Comparison of ENCODE assay signal across 7 mouse cellular contexts in genomic region chr17:32680404-32680803, GRCm38 (mm10). TPM values are rescaled to one million over a fixed set of nuclear protein-coding genes. Genes with fewer than 3 reads are reported as not detected.
A peak's percentile ranks its signal among the peaks of the same experiment; 100 is the strongest.
DNase-seq lines count a peak whose midpoint lies in the region; ATAC-seq and TF ChIP-seq lines count a peak whose summit lies in the region.

No protein-coding gene starts in this region.

- no peak overlapping the region for H3K27ac ChIP-seq in kidney, adult 2 months (ENCODE audit: insufficient read depth, low read depth, low read length)
- no peak overlapping the region for H3K27ac ChIP-seq in kidney, embryonic 16.5 days (ENCODE audit: low read length)
- no peak overlapping the region for H3K27ac ChIP-seq in limb, embryonic 10.5 days

- no peak overlapping the region for H3K4me3 ChIP-seq in kidney, adult 2 months (ENCODE audit: insufficient read depth, low read depth, low read length)
- no peak overlapping the region for H3K4me3 ChIP-seq in kidney, embryonic 16.5 days (ENCODE audit: low read length)
- H3K4me3 ChIP-seq in limb, embryonic 10.5 days: no peak overlapping the region

- TF ChIP-seq POLR2A in kidney, adult 2 months (IDR thresholded peaks at IDR 0.05; ENCODE audit: low read depth, low read length): no peak

- 2% methylated on average over 2 of the region's 2 CpGs for WGBS in kidney, adult 2 months
- WGBS in kidney, embryonic 16.5 days: 14% methylated on average over 2 of the region's 2 CpGs
- WGBS in limb, embryonic 10.5 days: 34% methylated on average over 2 of the region's 2 CpGs

- no peaks in the 10 kb centered on the region for H3K36me3 ChIP-seq in kidney, adult 2 months (ENCODE audit: control insufficient read depth, insufficient read depth, low read length)
- H3K36me3 ChIP-seq in kidney, embryonic 16.5 days (ENCODE audit: insufficient read depth, low read length): no peaks in the 10 kb centered on the region
- H3K36me3 ChIP-seq in limb, embryonic 10.5 days: no peaks in the 10 kb centered on the region

- no peak overlapping the region for H3K9ac ChIP-seq in kidney, embryonic 16.5 days (replicated peaks; ENCODE audit: low read length)

- no peaks in the 10 kb centered on the region for H3K9me3 ChIP-seq in kidney, embryonic 16.5 days (ENCODE audit: low read length)
- H3K9me3 ChIP-seq in limb, embryonic 10.5 days (replicated peaks): no peaks in the 10 kb centered on the region

- ATAC-seq in kidney, embryonic 16.5 days (ENCODE audit: low FRiP score, low TSS enrichment): no peak

- TF ChIP-seq CTCF in kidney, adult 2 months (conservative IDR thresholded peaks at IDR 0.05; ENCODE audit: insufficient read depth, insufficient read length, low read depth, low read length): peak; percentile 42; the same call in 1 of the 2 replicates

- H3K4me2 ChIP-seq in kidney, embryonic 16.5 days (replicated peaks; ENCODE audit: low read depth, low read length): no peak overlapping the region

- no peaks in the 10 kb centered on the region for H3K4me1 ChIP-seq in kidney, adult 2 months (ENCODE audit: control insufficient read depth, insufficient read depth, low read length)
- H3K4me1 ChIP-seq in kidney, embryonic 16.5 days (ENCODE audit: insufficient read depth, low read length): no peaks in the 10 kb centered on the region
- peaks cover 8% of the 10 kb centered on the region; the same call in 1 of the 2 replicates for H3K4me1 ChIP-seq in limb, embryonic 10.5 days

- H3K27me3 ChIP-seq in kidney, adult 2 months (replicated peaks; ENCODE audit: control insufficient read depth, insufficient read depth, low read length): no peaks in the 10 kb centered on the region; the same call in 1 of the 2 replicates
- no peaks in the 10 kb centered on the region for H3K27me3 ChIP-seq in kidney, embryonic 16.5 days (ENCODE audit: insufficient read depth, low read length)
- H3K27me3 ChIP-seq in limb, embryonic 10.5 days (ENCODE audit: low read depth, poor library complexity, severe bottlenecking): no peaks in the 10 kb centered on the region

- DNase-seq in kidney, adult 2 months: peak; percentile 46
- DNase-seq in ES-CJ7 (ENCODE audit: low read depth, low spot score): peak; percentile 66
- peak; percentile 49 for DNase-seq in adrenal gland, postnatal 14 days
- peak; percentile 55 for DNase-seq in forelimb bud, embryonic 11.5 days (ENCODE audit: low read depth, low spot score)
- DNase-seq in limb, embryonic 10.5 days (ENCODE audit: low spot score): peak; percentile 42
- DNase-seq in right cerebral cortex, postnatal 4 days: peak; percentile 66

RNA-seq across cellular contexts. Expression of gene Cyp4f15, which starts 5.0 kb away (rescaled TPM):
- 0.11 and 0.69 TPM in 2 replicates for polyA plus RNA-seq in kidney, adult 2 months (2012; rRNA removed)
- polyA plus RNA-seq in kidney, embryonic 16.5 days (2015; fragmentation: Nextera tagmentation; extraction: Ambion mirVana): not detected in 2 replicates
- 2.1 and 15.6 TPM in 2 replicates for total RNA-seq in adrenal gland, postnatal 14 days (2021)
- polyA plus RNA-seq in limb, embryonic 10.5 days (2016; fragmentation: Nextera tagmentation; extraction: Ambion mirVana): 0.75 and 0.98 TPM in 2 replicates

RNA-seq across cellular contexts. Expression of gene Cyp4f40, which starts 21.7 kb away (rescaled TPM):
- not detected in 2 replicates for polyA plus RNA-seq in kidney, adult 2 months (2012; rRNA removed)
- not detected in 2 replicates for polyA plus RNA-seq in kidney, embryonic 16.5 days (2015; fragmentation: Nextera tagmentation; extraction: Ambion mirVana)
- not detected in 2 replicates for total RNA-seq in adrenal gland, postnatal 14 days (2021)
- not detected in 2 replicates for polyA plus RNA-seq in limb, embryonic 10.5 days (2016; fragmentation: Nextera tagmentation; extraction: Ambion mirVana)

RNA-seq across cellular contexts. Expression of gene Cyp4f37, which starts 59.3 kb away (rescaled TPM):
- 0.08 TPM in 1 of 2 replicates, not detected in the other for polyA plus RNA-seq in kidney, adult 2 months (2012; rRNA removed)
- not detected in 2 replicates for polyA plus RNA-seq in kidney, embryonic 16.5 days (2015; fragmentation: Nextera tagmentation; extraction: Ambion mirVana)
- not detected in 2 replicates for total RNA-seq in adrenal gland, postnatal 14 days (2021)
- not detected in 2 replicates for polyA plus RNA-seq in limb, embryonic 10.5 days (2016; fragmentation: Nextera tagmentation; extraction: Ambion mirVana)
